Mouse (Mus musculus) left cerebral cortex, adult 2 months (tissue): Measurements from ENCODE around the gene Map3k9. TPM values are rescaled to one million over a fixed set of nuclear protein-coding genes. Genes with fewer than 3 reads are reported as not detected.
A peak's percentile ranks its signal among the peaks of the same experiment; 100 is the strongest.

Experiments
- DNase-seq, 2 experiments: peaks; one replicate each; pipeline ENCODE4 v3.0.0; 2021 to 2022; ENCODE audit warnings: low spot score in 2 of 2, mixed read lengths in 1 of 2; ENCODE audit errors: extremely low spot score in 1 of 2
- H3K27ac ChIP-seq: fragments of 200-600 bp; 2 replicates; pipeline ENCODE4 v1.8.1; 2022
- H3K4me3 ChIP-seq: fragments of 200-600 bp; 2 replicates; pipeline ENCODE4 v1.8.1; 2022
- CTCF ChIP-seq: fragments of 200-600 bp; IDR thresholded peaks from 2 replicates; pipeline ENCODE4 v1.8.1; 2022; ENCODE audit warnings: antibody characterized with exemption, mild to moderate bottlenecking, moderate library complexity
- intact Hi-C: fragments of 180-260 bp; cut with DNase I; formaldehyde crosslinking; loops from one replicate; pipeline ENCODE4 v1.15.1; 2025
- long read RNA-seq, 2 experiments: library from polyadenylated mRNA; stranded (forward); transcript quantifications; one replicate each; pipeline ENCODE4 v2.0.0; 2021; ENCODE audit warnings: borderline mapping rate in 2 of 2
- total RNA-seq, 2 experiments: library from RNA; stranded (reverse); gene quantifications; 2 replicates each; pipeline ENCODE4 v1.2.3; 2021

Map3k9 gene
- total RNA-seq: 10 to 100 TPM; 63.3 to 68.9 TPM
- long read RNA-seq, experiment 1, transcript Map3k9-202 (12 exons, 3,303 nt): major isoform, 6 of 10 reads
- long read RNA-seq, experiment 1, partial matches to known transcripts: 4 of 10 reads
- long read RNA-seq, experiment 1, other reads (novel, unspliced or antisense): 0 of 10 reads
- long read RNA-seq, experiment 2, partial matches to known transcripts: 5 of 8 reads
- long read RNA-seq, experiment 2, other reads (novel, unspliced or antisense): 0 of 8 reads

GRCm38 (mm10) chr12:81781105-81781909, at the start of gene Map3k9:
Map3k9 (minus strand) TSS chr12:81781175.
- H3K27ac ChIP-seq: peak within 1 kb of the TSS; percentile 85
- TF ChIP-seq CTCF: peak; percentile 16
- peak within 1 kb of the TSS; percentile 71 for H3K4me3 ChIP-seq
- intact Hi-C loops: no loop called here
- DNase-seq: peak; percentile 94 to 96

- H3K27ac ChIP-seq: no peak overlapping the region
- intact Hi-C loops: no loop called here
- no peak for DNase-seq
- TF ChIP-seq CTCF: no peak
- H3K4me3 ChIP-seq: no peak overlapping the region
Observed at GRCm38 (mm10) chr12:81828355-81828754, 47.4 kb upstream of the Map3k9 start.

GRCm38 (mm10) chr12:81822778-81823480, 42.0 kb upstream of the Map3k9 start:
- intact Hi-C loops: no loop called here
- Histone ChIP-seq H3K27ac (no peak overlapping the region), H3K4me3 (no peak overlapping the region)
- no peak for TF ChIP-seq CTCF
- DNase-seq: no peak

GRCm38 (mm10) chr12:81822176-81822575, 41.2 kb upstream of the Map3k9 start:
- DNase-seq: no peak
- intact Hi-C loops: no loop called here
- no peak for TF ChIP-seq CTCF
- Histone ChIP-seq H3K4me3 (no peak overlapping the region), H3K27ac (no peak overlapping the region)

GRCm38 (mm10) chr12:81820700-81821099, 39.7 kb upstream of the Map3k9 start:
- no peak overlapping the region for H3K4me3 ChIP-seq
- intact Hi-C loops: no loop called here
- DNase-seq: no peak
- TF ChIP-seq CTCF: no peak
- H3K27ac ChIP-seq: no peak overlapping the region

- no peak for DNase-seq
- no peak for TF ChIP-seq CTCF
- H3K27ac ChIP-seq: no peak overlapping the region
- no peak overlapping the region for H3K4me3 ChIP-seq
- intact Hi-C loops: no loop called here
Observed at GRCm38 (mm10) chr12:81817126-81817505, 36.1 kb upstream of the Map3k9 start.

- no peak overlapping the region for H3K4me3 ChIP-seq
- H3K27ac ChIP-seq: no peak overlapping the region
- no peak for TF ChIP-seq CTCF
- intact Hi-C loops: no loop called here
- DNase-seq: no peak
Observed at GRCm38 (mm10) chr12:81816330-81817125, 35.6 kb upstream of the Map3k9 start.

GRCm38 (mm10) chr12:81814742-81815141, 33.8 kb upstream of the Map3k9 start:
- TF ChIP-seq CTCF: no peak
- Histone ChIP-seq H3K27ac (no peak overlapping the region), H3K4me3 (no peak overlapping the region)
- DNase-seq: no peak
- intact Hi-C loops: no loop called here

- Histone ChIP-seq H3K4me3 (no peak overlapping the region), H3K27ac (no peak overlapping the region)
- intact Hi-C loops: no loop called here
- no peak for DNase-seq
- no peak for TF ChIP-seq CTCF
Observed at GRCm38 (mm10) chr12:81810417-81810816, 29.4 kb upstream of the Map3k9 start.

GRCm38 (mm10) chr12:81808596-81808995, 27.6 kb upstream of the Map3k9 start:
- H3K27ac ChIP-seq: no peak overlapping the region
- intact Hi-C loops: no loop called here
- TF ChIP-seq CTCF: no peak
- no peak overlapping the region for H3K4me3 ChIP-seq
- no peak for DNase-seq

- Histone ChIP-seq H3K27ac (no peak overlapping the region), H3K4me3 (peak overlapping the region; percentile 39; the same call in 1 of the 2 replicates)
- intact Hi-C loops: no loop called here
- no peak for DNase-seq
- no peak for TF ChIP-seq CTCF
Observed at GRCm38 (mm10) chr12:81807953-81808352, 27.0 kb upstream of the Map3k9 start.
